Mouse (Mus musculus): ENCODE measurements at regions not wholly inside any gene's neighbourhood (a gene's known extent, or its start where the extent isn't known, plus 50 kb on each side); places are given as distances from the start of the nearest gene placed in this dataset.

GRCm38 (mm10) chr17:75894934-75895333, 343.2 kb upstream of the Fam98a start:
- no peaks in the 10 kb centered on the region for H3K36me3 ChIP-seq (ENCODE audit: control insufficient read depth, insufficient read depth, low read length, poor library complexity, severe bottlenecking)
- no peaks in the 10 kb centered on the region for H3K4me1 ChIP-seq (ENCODE audit: control insufficient read depth in 2 of 2, insufficient read depth in 2 of 2, low read length in 2 of 2, poor library complexity in 1 of 2)
- H3K9me3 ChIP-seq (ENCODE audit: control insufficient read depth, insufficient read depth, low read depth, low read length) = no peaks in the 10 kb centered on the region
- no peak overlapping the region for H3K27ac ChIP-seq (ENCODE audit: insufficient read depth, low read depth, low read length, poor library complexity, severe bottlenecking)
- no peak overlapping the region for H3K9ac ChIP-seq (ENCODE audit: insufficient read depth, low read depth, low read length, poor library complexity, severe bottlenecking)
- no peak for TF ChIP-seq CHD2 (IDR thresholded peaks at IDR 0.05; ENCODE audit: low read depth, low read length)
- no peak for TF ChIP-seq ZNF384 (IDR thresholded peaks at IDR 0.05; ENCODE audit: low read depth, low read length)
- TF ChIP-seq MAFK (IDR thresholded peaks at IDR 0.05; ENCODE audit: insufficient read depth, low read depth, low read length) = no peak
- no peak for TF ChIP-seq HCFC1 (IDR thresholded peaks at IDR 0.05; ENCODE audit: borderline replicate concordance, insufficient read depth, low read length)
- no peak for TF ChIP-seq ZC3H11A (IDR thresholded peaks at IDR 0.05; ENCODE audit: borderline replicate concordance, low read depth, low read length)
- no peak overlapping the region for H3K4me3 ChIP-seq (ENCODE audit: insufficient read depth in 1 of 2, low read depth in 1 of 2, low read length in 2 of 2, poor library complexity in 1 of 2, severe bottlenecking in 1 of 2)
- DNase-seq (ENCODE audit: low read depth, low spot score) = no peak
- in situ Hi-C loops (cut with MboI; ENCODE audit: low sequenced_read_pairs in 2 of 2, unreplicated experiment in 2 of 2) = no loop called here

GRCm38 (mm10) chr17:75893559-75893958, 341.8 kb upstream of the Fam98a start:
- no peak overlapping the region for H3K4me3 ChIP-seq (ENCODE audit: insufficient read depth in 1 of 2, low read depth in 1 of 2, low read length in 2 of 2, poor library complexity in 1 of 2, severe bottlenecking in 1 of 2)
- H3K36me3 ChIP-seq (ENCODE audit: control insufficient read depth, insufficient read depth, low read length, poor library complexity, severe bottlenecking) = no peaks in the 10 kb centered on the region
- no peak for DNase-seq (ENCODE audit: low read depth, low spot score)
- H3K27ac ChIP-seq (ENCODE audit: insufficient read depth, low read depth, low read length, poor library complexity, severe bottlenecking) = no peak overlapping the region
- in situ Hi-C loops (cut with MboI; ENCODE audit: low sequenced_read_pairs in 2 of 2, unreplicated experiment in 2 of 2) = no loop called here
- no peak overlapping the region for H3K9ac ChIP-seq (ENCODE audit: insufficient read depth, low read depth, low read length, poor library complexity, severe bottlenecking)
- H3K9me3 ChIP-seq (ENCODE audit: control insufficient read depth, insufficient read depth, low read depth, low read length) = no peaks in the 10 kb centered on the region
- H3K4me1 ChIP-seq (ENCODE audit: control insufficient read depth in 2 of 2, insufficient read depth in 2 of 2, low read length in 2 of 2, poor library complexity in 1 of 2) = no peaks in the 10 kb centered on the region
- no peak for TF ChIP-seq HCFC1 (IDR thresholded peaks at IDR 0.05; ENCODE audit: borderline replicate concordance, insufficient read depth, low read length)
- TF ChIP-seq ZNF384 (IDR thresholded peaks at IDR 0.05; ENCODE audit: low read depth, low read length) = no peak
- TF ChIP-seq MAFK (IDR thresholded peaks at IDR 0.05; ENCODE audit: insufficient read depth, low read depth, low read length) = no peak
- TF ChIP-seq ZC3H11A (IDR thresholded peaks at IDR 0.05; ENCODE audit: borderline replicate concordance, low read depth, low read length) = no peak
- TF ChIP-seq CHD2 (IDR thresholded peaks at IDR 0.05; ENCODE audit: low read depth, low read length) = no peak

- in situ Hi-C loops (cut with MboI; ENCODE audit: low sequenced_read_pairs in 2 of 2, unreplicated experiment in 2 of 2) = no loop called here
- TF ChIP-seq HCFC1 (IDR thresholded peaks at IDR 0.05; ENCODE audit: borderline replicate concordance, insufficient read depth, low read length) (no peak), ZC3H11A (IDR thresholded peaks at IDR 0.05; ENCODE audit: borderline replicate concordance, low read depth, low read length) (no peak), ZNF384 (IDR thresholded peaks at IDR 0.05; ENCODE audit: low read depth, low read length) (no peak), CHD2 (IDR thresholded peaks at IDR 0.05; ENCODE audit: low read depth, low read length) (no peak), MAFK (IDR thresholded peaks at IDR 0.05; ENCODE audit: insufficient read depth, low read depth, low read length) (no peak)
- no peak for DNase-seq (ENCODE audit: low read depth, low spot score)
- no peak overlapping the region for H3K4me3 ChIP-seq (ENCODE audit: insufficient read depth in 1 of 2, low read depth in 1 of 2, low read length in 2 of 2, poor library complexity in 1 of 2, severe bottlenecking in 1 of 2)
- H3K27ac ChIP-seq (ENCODE audit: insufficient read depth, low read depth, low read length, poor library complexity, severe bottlenecking) = no peak overlapping the region
- no peak overlapping the region for H3K9ac ChIP-seq (ENCODE audit: insufficient read depth, low read depth, low read length, poor library complexity, severe bottlenecking)
- no peaks in the 10 kb centered on the region for H3K4me1 ChIP-seq (ENCODE audit: control insufficient read depth in 2 of 2, insufficient read depth in 2 of 2, low read length in 2 of 2, poor library complexity in 1 of 2)
- H3K36me3 ChIP-seq (ENCODE audit: control insufficient read depth, insufficient read depth, low read length, poor library complexity, severe bottlenecking) = no peaks in the 10 kb centered on the region
- H3K9me3 ChIP-seq (ENCODE audit: control insufficient read depth, insufficient read depth, low read depth, low read length) = no peaks in the 10 kb centered on the region
Observed at GRCm38 (mm10) chr17:75892156-75892555, 340.4 kb upstream of the Fam98a start.

GRCm38 (mm10) chr17:75891564-75891963, 339.8 kb upstream of the Fam98a start:
- H3K4me3 ChIP-seq (ENCODE audit: insufficient read depth in 1 of 2, low read depth in 1 of 2, low read length in 2 of 2, poor library complexity in 1 of 2, severe bottlenecking in 1 of 2) = no peak overlapping the region
- no peak for DNase-seq (ENCODE audit: low read depth, low spot score)
- TF ChIP-seq ZNF384 (IDR thresholded peaks at IDR 0.05; ENCODE audit: low read depth, low read length) (no peak), HCFC1 (IDR thresholded peaks at IDR 0.05; ENCODE audit: borderline replicate concordance, insufficient read depth, low read length) (no peak), MAFK (IDR thresholded peaks at IDR 0.05; ENCODE audit: insufficient read depth, low read depth, low read length) (no peak), ZC3H11A (IDR thresholded peaks at IDR 0.05; ENCODE audit: borderline replicate concordance, low read depth, low read length) (no peak), CHD2 (IDR thresholded peaks at IDR 0.05; ENCODE audit: low read depth, low read length) (no peak)
- no peaks in the 10 kb centered on the region for H3K4me1 ChIP-seq (ENCODE audit: control insufficient read depth in 2 of 2, insufficient read depth in 2 of 2, low read length in 2 of 2, poor library complexity in 1 of 2)
- H3K27ac ChIP-seq (ENCODE audit: insufficient read depth, low read depth, low read length, poor library complexity, severe bottlenecking) = no peak overlapping the region
- in situ Hi-C loops (cut with MboI; ENCODE audit: low sequenced_read_pairs in 2 of 2, unreplicated experiment in 2 of 2) = no loop called here
- no peak overlapping the region for H3K9ac ChIP-seq (ENCODE audit: insufficient read depth, low read depth, low read length, poor library complexity, severe bottlenecking)
- H3K36me3 ChIP-seq (ENCODE audit: control insufficient read depth, insufficient read depth, low read length, poor library complexity, severe bottlenecking) = no peaks in the 10 kb centered on the region
- no peaks in the 10 kb centered on the region for H3K9me3 ChIP-seq (ENCODE audit: control insufficient read depth, insufficient read depth, low read depth, low read length)

GRCm38 (mm10) chr17:75877848-75878247, 326.1 kb upstream of the Fam98a start:
- Histone ChIP-seq H3K4me3 (ENCODE audit: insufficient read depth in 1 of 2, low read depth in 1 of 2, low read length in 2 of 2, poor library complexity in 1 of 2, severe bottlenecking in 1 of 2) (no peak overlapping the region), H3K9me3 (ENCODE audit: control insufficient read depth, insufficient read depth, low read depth, low read length) (no peaks in the 10 kb centered on the region), H3K27ac (ENCODE audit: insufficient read depth, low read depth, low read length, poor library complexity, severe bottlenecking) (no peak overlapping the region), H3K4me1 (ENCODE audit: control insufficient read depth in 2 of 2, insufficient read depth in 2 of 2, low read length in 2 of 2, poor library complexity in 1 of 2) (no peaks in the 10 kb centered on the region), H3K36me3 (ENCODE audit: control insufficient read depth, insufficient read depth, low read length, poor library complexity, severe bottlenecking) (no peaks in the 10 kb centered on the region), H3K9ac (ENCODE audit: insufficient read depth, low read depth, low read length, poor library complexity, severe bottlenecking) (no peak overlapping the region)
- in situ Hi-C loops (cut with MboI; ENCODE audit: low sequenced_read_pairs in 2 of 2, unreplicated experiment in 2 of 2) = no loop called here
- DNase-seq (ENCODE audit: low read depth, low spot score) = no peak
- TF ChIP-seq HCFC1 (IDR thresholded peaks at IDR 0.05; ENCODE audit: borderline replicate concordance, insufficient read depth, low read length) (no peak), ZNF384 (IDR thresholded peaks at IDR 0.05; ENCODE audit: low read depth, low read length) (no peak), ZC3H11A (IDR thresholded peaks at IDR 0.05; ENCODE audit: borderline replicate concordance, low read depth, low read length) (no peak), CHD2 (IDR thresholded peaks at IDR 0.05; ENCODE audit: low read depth, low read length) (no peak), MAFK (IDR thresholded peaks at IDR 0.05; ENCODE audit: insufficient read depth, low read depth, low read length) (no peak)
